ENCODE assay signal across 8 mouse cellular contexts in genomic region chrX:136743459-136743858, GRCm38 (mm10). TPM values are rescaled to one million over a fixed set of nuclear protein-coding genes. Genes with fewer than 3 reads are reported as not detected.
DNase-seq lines count a peak whose midpoint lies in the region; ATAC-seq and TF ChIP-seq lines count a peak whose summit lies in the region.

Gene Morf4l2, minus strand, starts transcription at chrX:136743690.

- H3K27me3 ChIP-seq in E14TG2a.4 (ENCODE audit: insufficient read depth, low read length) = no peaks in the 10 kb centered on the region
- H3K27me3 ChIP-seq in neural tube, embryonic 13.5 days = no peaks in the 10 kb centered on the region

- peak within 1 kb of the TSS; percentile 59 for H3K4me2 ChIP-seq in neural tube, embryonic 13.5 days

- peaks cover 16% of the 10 kb centered on the region; the same call in 1 of the 2 replicates for H3K4me1 ChIP-seq in E14TG2a.4 (replicated peaks; ENCODE audit: low read depth, low read length)
- peaks cover 6% of the 10 kb centered on the region for H3K4me1 ChIP-seq in neural tube, embryonic 13.5 days (replicated peaks)

- WGBS in neural tube, embryonic 13.5 days = 91% methylated on average over 12 of the region's 12 CpGs

- peak within 1 kb of the TSS; percentile 88 for H3K27ac ChIP-seq in neural tube, embryonic 13.5 days (replicated peaks)

- no peak for ATAC-seq in erythroid progenitor cell, adult 5-6 weeks (replicated peaks; ENCODE audit: low FRiP score, poor library complexity, severe bottlenecking)
- no peak for ATAC-seq in neural tube, embryonic 13.5 days (ENCODE audit: low read depth)

- no peak for TF ChIP-seq CTCF in E14TG2a.4 (conservative IDR thresholded peaks at IDR 0.05; ENCODE audit: low read length)

- intact Hi-C loops in heart, postnatal 10 days (cut with DNase I) = loop anchor here (2.0 to 5.0 kb wide), 2 partner anchors 77 to 274 kb away; no protein-coding TSS in a partner anchor
- intact Hi-C loops in left cerebral cortex, postnatal 4 days (cut with DNase I) = loop anchor here (5.0 kb wide), 1 partner anchor 274 kb away; no protein-coding TSS in a partner anchor

- peak within 1 kb of the TSS; percentile 63 for H3K9ac ChIP-seq in neural tube, embryonic 13.5 days

- DNase-seq in cerebellum, adult 9-10 months = peak; percentile 22
- no peak for DNase-seq in cerebellum, postnatal 36 days
- DNase-seq in heart, postnatal 10 days = no peak
- DNase-seq in left cerebral cortex, postnatal 4 days = no peak
- DNase-seq in spleen, postnatal 10 days (ENCODE audit: low spot score in 2 of 2) = no peak

- no peaks in the 10 kb centered on the region for H3K9me3 ChIP-seq in E14TG2a.4 (ENCODE audit: low read length)
- H3K9me3 ChIP-seq in neural tube, embryonic 13.5 days = no peaks in the 10 kb centered on the region

- H3K36me3 ChIP-seq in E14TG2a.4 (ENCODE audit: insufficient read depth, low read length) = peaks cover 33% of the 10 kb centered on the region
- H3K36me3 ChIP-seq in neural tube, embryonic 13.5 days = no peaks in the 10 kb centered on the region

- H3K4me3 ChIP-seq in E14TG2a.4 (replicated peaks; ENCODE audit: low read length) = peak within 1 kb of the TSS; percentile 77
- H3K4me3 ChIP-seq in neural tube, embryonic 13.5 days = peak within 1 kb of the TSS; percentile 54

RNA-seq across cellular contexts. Expression of gene Morf4l2, which starts in this region (rescaled TPM):
- total RNA-seq in erythroid progenitor cell, adult 5-6 weeks (2015; ENCODE audit: low replicate concordance) = 78.9 and 104 TPM in 2 replicates
- 158 and 191 TPM in 2 replicates for total RNA-seq in erythroid progenitor cell, adult 5-6 weeks (2017; ENCODE audit: low replicate concordance)
- 100 to 1,000 TPM; 167 to 171 TPM for total RNA-seq in heart, postnatal 10 days (2021)
- 100 to 1,000 TPM; 428 to 458 TPM for total RNA-seq in left cerebral cortex, postnatal 4 days (2021)
- polyA plus RNA-seq in neural tube, embryonic 13.5 days (2015; fragmentation: Nextera tagmentation; extraction: Ambion mirVana) = 508 and 542 TPM in 2 replicates
